Mouse (Mus musculus) liver, embryonic 14.5 days (tissue): ENCODE measurements around the gene St6galnac3.

Experiments
- CTCF ChIP-seq: IDR thresholded peaks from 2 replicates; pipeline ENCODE4 v1.5.1; 2016; ENCODE audit warnings: antibody characterized with exemption, low read depth, control low read depth
- EP300 ChIP-seq: IDR thresholded peaks from 2 replicates; pipeline ENCODE4 v1.6.1; 2016; ENCODE audit warnings: antibody characterized with exemption, low read depth

DNA sequence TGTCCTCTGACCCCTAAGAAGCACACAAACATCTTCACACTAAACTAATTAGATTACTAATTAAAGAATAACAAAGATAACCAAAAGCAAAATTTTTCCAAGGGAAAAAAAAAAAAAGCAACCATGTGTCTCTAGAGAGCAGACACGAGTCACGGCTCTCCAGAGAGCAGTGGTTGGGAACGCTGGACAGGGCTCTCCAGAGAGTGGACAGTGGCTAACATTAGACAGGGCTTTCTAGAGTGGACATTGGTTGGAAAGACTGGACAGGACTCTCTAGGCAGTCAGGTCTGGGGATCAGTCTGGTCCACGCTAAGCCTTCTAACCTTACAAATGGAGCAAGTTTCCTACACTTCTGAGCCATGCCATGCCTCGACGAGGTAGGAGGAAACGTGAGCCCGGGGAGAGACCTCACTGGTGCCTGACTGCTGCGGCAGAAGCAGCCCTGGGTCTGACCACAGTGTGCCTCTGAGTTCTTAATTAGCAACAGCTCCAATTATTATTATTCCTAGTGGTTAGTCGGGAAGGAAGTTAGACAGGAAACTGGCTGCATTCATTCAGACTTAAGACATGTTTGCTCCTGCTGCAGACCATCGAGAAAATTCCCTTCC lies 32.7 kb downstream of the St6galnac3 start:
- TF ChIP-seq CTCF (no peak), EP300 (no peak)
